28 mouse cellular contexts compared by ENCODE assay signal in the genomic region with DNA sequence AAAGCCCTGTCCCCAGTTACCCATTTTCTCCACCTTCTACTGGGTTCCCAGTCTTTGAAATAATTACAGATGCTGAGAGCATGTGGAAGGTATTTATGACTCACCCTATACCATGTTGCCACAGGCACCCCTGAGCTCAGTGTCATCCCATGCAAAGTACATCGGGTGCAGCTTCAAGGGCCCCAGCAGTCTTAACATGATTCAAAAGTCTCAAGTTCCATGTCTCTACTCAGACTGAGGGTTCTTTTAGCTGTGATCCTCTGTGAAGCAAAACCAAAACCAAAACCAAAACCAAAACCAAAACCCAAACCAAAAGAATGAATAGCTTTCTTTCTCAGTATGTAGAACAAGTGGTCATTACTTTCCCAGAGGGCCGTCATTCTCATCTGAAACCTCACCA.
A peak's percentile ranks its signal among the peaks of the same experiment; 100 is the strongest.
DNase-seq lines count a peak whose midpoint lies in the region; ATAC-seq and TF ChIP-seq lines count a peak whose summit lies in the region.
"Had no signal": no experiment of that assay in that cellular context is flagged by ENCODE, and none has a peak within 500 bp of the region (broad histone marks: within the 10 kb centered on the region; RNA-seq: fewer than 3 reads in every experiment).

No protein-coding gene starts in this region.

- WGBS in midbrain, postnatal 0 days, result 95% methylated on average over 2 of the region's 2 CpGs

- in situ Hi-C loops in CH12.LX (cut with MboI; ENCODE audit: low pct_ligation_motif_present, low pct_unique_long_range_greater_than_20kb, low sequenced_read_pairs), result loop anchor here (10.0 kb wide), 1 partner anchor 164 kb away; no protein-coding TSS in a partner anchor

- peaks cover 7% of the 10 kb centered on the region for H3K9me3 ChIP-seq in CH12.LX (replicated peaks; ENCODE audit: low read length)
- no peaks in the 10 kb centered on the region for H3K9me3 ChIP-seq in midbrain, postnatal 0 days (ENCODE audit: low read length)
- H3K9me3 ChIP-seq: embryonic facial prominence, embryonic 10.5 days; heart, embryonic 13.5 days; hindbrain, embryonic 13.5 days; limb, embryonic 15.5 days had no signal

- DNase-seq in CD4-positive helper T cell, adult 2 months (ENCODE audit: low read depth, low spot score), result peak; percentile 51
- peak; percentile 76 for DNase-seq in CH12.LX (ENCODE audit: extremely low read depth)
- DNase-seq in induced T-regulatory cell, adult 2 months (ENCODE audit: low read depth), result peak; percentile 74
- DNase-seq in naive thymus-derived CD4-positive, alpha-beta T cell, adult 2 months (ENCODE audit: low read depth), result peak; percentile 41
- DNase-seq in layer of hippocampus, adult 9-11 months, result no peak
- no peak for DNase-seq in midbrain, postnatal 0 days (ENCODE audit: low spot score)
- no peak for DNase-seq in layer of hippocampus, adult 11-12 months (ENCODE audit: low spot score)
- DNase-seq: adrenal gland, postnatal 25 days; cerebellum, adult 9-11 months; gastrocnemius, postnatal 14 days; heart, adult 18-20 months; heart, postnatal 14 days; kidney, adult 2 months; kidney, postnatal 14 days; left cerebral cortex, postnatal 4 days; lung, embryonic 14.5 days; lung, postnatal 36 days; right cerebral cortex, postnatal 14 days; spleen, adult 18-20 months; thymus, postnatal 36 days had no signal

- H3K4me2 ChIP-seq in CH12.LX (ENCODE audit: insufficient read depth, low read depth, poor library complexity, severe bottlenecking), result peak overlapping the region; percentile 98
- no peak overlapping the region for H3K4me2 ChIP-seq in midbrain, postnatal 0 days (ENCODE audit: low read depth, low read length, poor library complexity, severe bottlenecking)
- H3K4me2 ChIP-seq: heart, embryonic 13.5 days; hindbrain, embryonic 13.5 days; limb, embryonic 15.5 days; lung, embryonic 14.5 days; midbrain, embryonic 11.5 days had no signal

- TF ChIP-seq RAD21 in CH12.LX (IDR thresholded peaks at IDR 0.05; ENCODE audit: low read depth, low read length), result no peak; the same call in none of the 2 replicates

- dilution Hi-C loops in CH12.LX (cut with MboI; ENCODE audit: extremely low pct_ligation_motif_present, extremely low pct_unique_long_range_greater_than_20kb, low sequenced_read_pairs), result no loop called here

- H3K4me1 ChIP-seq in CH12.LX (ENCODE audit: control insufficient read depth in 1 of 2, insufficient read depth in 2 of 2), result peaks cover 9 to 19% of the 10 kb centered on the region in 2 experiments; a peak in 3 of 4 replicates
- H3K4me1 ChIP-seq in midbrain, postnatal 0 days (ENCODE audit: insufficient read depth, low read length), result no peaks in the 10 kb centered on the region
- H3K4me1 ChIP-seq: embryonic facial prominence, embryonic 10.5 days; heart, embryonic 13.5 days; hindbrain, embryonic 13.5 days; limb, embryonic 15.5 days had no signal

- H3K27ac ChIP-seq in CH12.LX (ENCODE audit: insufficient read depth, low read depth), result peak overlapping the region; percentile 71
- H3K27ac ChIP-seq in midbrain, postnatal 0 days (ENCODE audit: low read depth, low read length), result no peak overlapping the region
- H3K27ac ChIP-seq: embryonic facial prominence, embryonic 10.5 days; heart, embryonic 13.5 days; hindbrain, embryonic 13.5 days; layer of hippocampus, adult 2 months; limb, embryonic 15.5 days; liver, embryonic 14.5 days had no signal

- TF ChIP-seq POLR2A in CH12.LX (IDR thresholded peaks at IDR 0.05; ENCODE audit: low read depth, low read length), result no peak

- no peak for ATAC-seq in midbrain, postnatal 0 days (ENCODE audit: low FRiP score)
- ATAC-seq: forebrain, embryonic 16.5 days had no signal

- H3K27me3 ChIP-seq in CH12.LX (replicated peaks), result no peaks in the 10 kb centered on the region
- no peaks in the 10 kb centered on the region for H3K27me3 ChIP-seq in midbrain, postnatal 0 days (ENCODE audit: insufficient read depth, low read length)
- H3K27me3 ChIP-seq: heart, embryonic 13.5 days; hindbrain, embryonic 13.5 days; limb, embryonic 15.5 days had no signal

- TF ChIP-seq CTCF in CH12.LX (conservative IDR thresholded peaks at IDR 0.05 in 1 of 2, IDR thresholded peaks at IDR 0.05 in 1 of 2; ENCODE audit: low read depth in 2 of 2, low read length in 2 of 2), result no peak
- no peak for TF ChIP-seq CTCF in midbrain, postnatal 0 days (IDR thresholded peaks at IDR 0.05)

- no peaks in the 10 kb centered on the region for H3K36me3 ChIP-seq in CH12.LX (replicated peaks in 1 of 2; ENCODE audit: control insufficient read depth in 1 of 2, insufficient read depth in 1 of 2, low read length in 1 of 2)
- no peaks in the 10 kb centered on the region for H3K36me3 ChIP-seq in midbrain, postnatal 0 days (ENCODE audit: insufficient read depth, low read length)
- H3K36me3 ChIP-seq: embryonic facial prominence, embryonic 10.5 days; heart, embryonic 13.5 days; hindbrain, embryonic 13.5 days; limb, embryonic 15.5 days had no signal

- peak; percentile 90 for TF ChIP-seq EP300 in CH12.LX (IDR thresholded peaks at IDR 0.05; ENCODE audit: low read length)

- peak overlapping the region; percentile 12 to 28 (median 18) for H3K4me3 ChIP-seq in CH12.LX (replicated peaks in 1 of 3; ENCODE audit: low read depth in 2 of 3, low read length in 2 of 3, poor library complexity in 1 of 3)
- H3K4me3 ChIP-seq in midbrain, postnatal 0 days (ENCODE audit: low read depth, low read length), result no peak overlapping the region
- H3K4me3 ChIP-seq: embryonic facial prominence, embryonic 10.5 days; heart, embryonic 13.5 days; hindbrain, embryonic 13.5 days; layer of hippocampus, adult 2 months; limb, embryonic 15.5 days had no signal

- no peaks in the 10 kb centered on the region for H3K79me2 ChIP-seq in CH12.LX (replicated peaks; ENCODE audit: control insufficient read depth, extremely low read depth, insufficient read depth, poor library complexity, severe bottlenecking)

- H3K9ac ChIP-seq in CH12.LX (ENCODE audit: insufficient read depth, low read depth), result 0 out of 2 replicates have a peak overlapping the region, but pooled peaks have one; percentile 36
- no peak overlapping the region for H3K9ac ChIP-seq in midbrain, postnatal 0 days (replicated peaks; ENCODE audit: low read length, poor library complexity, severe bottlenecking)
- H3K9ac ChIP-seq: heart, embryonic 13.5 days; hindbrain, embryonic 13.5 days; limb, embryonic 15.5 days; liver, embryonic 14.5 days; lung, embryonic 14.5 days had no signal

TF ChIP-seq in CH12.LX, 34 proteins besides CTCF, POLR2A, EP300 and RAD21 (continues in another document):
- TF ChIP-seq ETS1 (conservative IDR thresholded peaks at IDR 0.05; ENCODE audit: low read depth, low read length) (peak; percentile 99), JUND (conservative IDR thresholded peaks at IDR 0.05; ENCODE audit: low read depth, low read length) (peak; percentile 63), ZMIZ1 (IDR thresholded peaks at IDR 0.05; ENCODE audit: low read depth, low read length) (no peak), CHD1 (IDR thresholded peaks at IDR 0.05; ENCODE audit: low read depth, low read length) (no peak), MEF2A (IDR thresholded peaks at IDR 0.05; ENCODE audit: borderline replicate concordance, low read depth, low read length) (peak; percentile 84), IRF4 (IDR thresholded peaks at IDR 0.05; ENCODE audit: low read depth, low read length) (peak; percentile 95), CHD2 (IDR thresholded peaks at IDR 0.05; ENCODE audit: low read length) (peak; percentile 39; the same call in 1 of the 2 replicates), MAZ (IDR thresholded peaks at IDR 0.05; ENCODE audit: low read depth, low read length) (peak; percentile 59), POLR2AphosphoS2 (IDR thresholded peaks at IDR 0.05; ENCODE audit: low read depth, low read length) (no peak), PAX5 (IDR thresholded peaks at IDR 0.05; ENCODE audit: low read length) (no peak), E2F4 (IDR thresholded peaks at IDR 0.05; ENCODE audit: insufficient replicate concordance, low read depth, low read length) (0 out of 2 replicates have a peak, but pooled peaks have one; percentile 48), GABPA (IDR thresholded peaks at IDR 0.05; ENCODE audit: insufficient replicate concordance, low read depth, low read length) (no peak), TBP (conservative IDR thresholded peaks at IDR 0.05; ENCODE audit: low read depth, low read length) (no peak), BHLHE40 (IDR thresholded peaks at IDR 0.05; ENCODE audit: low read depth, low read length) (peak; percentile 90), HCFC1 (IDR thresholded peaks at IDR 0.05; ENCODE audit: low read depth, low read length) (peak; percentile 48; the same call in 1 of the 2 replicates), SMC3 (IDR thresholded peaks at IDR 0.05; ENCODE audit: low read depth, low read length) (peak; percentile 25), KAT2A (IDR thresholded peaks at IDR 0.05; ENCODE audit: insufficient replicate concordance, low read length) (0 out of 2 replicates have a peak, but pooled peaks have one; percentile 26), ZC3H11A (IDR thresholded peaks at IDR 0.05; ENCODE audit: low read depth, low read length) (no peak), ELF1 (IDR thresholded peaks at IDR 0.05; ENCODE audit: low read depth, low read length) (0 out of 2 replicates have a peak, but pooled peaks have one; percentile 36), TCF12 (IDR thresholded peaks at IDR 0.05; ENCODE audit: low read depth, low read length) (peak; percentile 66), ZNF384 (IDR thresholded peaks at IDR 0.05; ENCODE audit: low read depth, low read length) (peak; percentile 39; the same call in 1 of the 2 replicates), NELFE (IDR thresholded peaks at IDR 0.05; ENCODE audit: low read depth, low read length) (0 out of 2 replicates have a peak, but pooled peaks have one; percentile 20), RCOR1 (conservative IDR thresholded peaks at IDR 0.05; ENCODE audit: low read depth, low read length) (peak; percentile 86), ZKSCAN1 (IDR thresholded peaks at IDR 0.05; ENCODE audit: borderline replicate concordance, low read depth, low read length) (no peak), SIN3A (IDR thresholded peaks at IDR 0.05; ENCODE audit: low read length) (peak; percentile 67; the same call in 1 of the 2 replicates), MAFK (IDR thresholded peaks at IDR 0.05; ENCODE audit: insufficient replicate concordance, low read length) (peak; percentile 77), MYC (IDR thresholded peaks at IDR 0.05; ENCODE audit: low read depth, low read length) (peak; percentile 73; the same call in 1 of the 2 replicates), UBTF (IDR thresholded peaks at IDR 0.05; ENCODE audit: low read depth, low read length) (no peak), USF2 (conservative IDR thresholded peaks at IDR 0.05; ENCODE audit: low read depth, low read length) (no peak), MAX (IDR thresholded peaks at IDR 0.05; ENCODE audit: low read length) (peak; percentile 80), MXI1 (IDR thresholded peaks at IDR 0.05; ENCODE audit: low read depth, low read length) (peak; percentile 55; the same call in 1 of the 2 replicates), JUN (IDR thresholded peaks at IDR 0.05; ENCODE audit: insufficient read depth, low read depth, low read length) (peak; percentile 74)

Comparison
In these comparisons a context has a peak if more than half of its experiments do, and no peak if none do; other contexts are left out.
1. DNase-seq: peak in CD4-positive helper T cell, adult 2 months (single experiment), CH12.LX (single experiment), induced T-regulatory cell, adult 2 months (single experiment) and naive thymus-derived CD4-positive, alpha-beta T cell, adult 2 months (single experiment); none in layer of hippocampus, adult 9-11 months (single experiment), midbrain, postnatal 0 days (single experiment) and layer of hippocampus, adult 11-12 months (single experiment).